Mouse (Mus musculus) embryonic facial prominence, embryonic 10.5 days (tissue): ENCODE data around the gene Rgl2. TPM values are rescaled to one million over a fixed set of nuclear protein-coding genes. Genes with fewer than 3 reads are reported as not detected.
A peak's percentile ranks its signal among the peaks of the same experiment; 100 is the strongest.

Experiments used
- DNase-seq: peaks from one replicate; pipeline ENCODE4 v3.0.0-alpha.2; 2017; ENCODE audit warnings: low spot score
- H3K27ac ChIP-seq: fragments of 300-500 bp; sonication (generic); replicated peaks from 2 replicates; pipeline ENCODE4 v1.5.1; 2016; ENCODE audit warnings: mild to moderate bottlenecking
- H3K27me3 ChIP-seq: fragments of 300-500 bp; sonication (generic); replicated peaks from 2 replicates; pipeline ENCODE4 v1.6.1; 2016; ENCODE audit warnings: low read depth, mild to moderate bottlenecking; ENCODE audit not compliant: poor library complexity, severe bottlenecking
- H3K36me3 ChIP-seq: fragments of 300-500 bp; sonication (generic); replicated peaks from 2 replicates; pipeline ENCODE4 v1.6.1; 2016; ENCODE audit warnings: mild to moderate bottlenecking, moderate library complexity
- H3K4me1 ChIP-seq: fragments of 300-500 bp; sonication (generic); 2 replicates; pipeline ENCODE4 v1.6.1; 2016
- H3K4me3 ChIP-seq: fragments of 300-500 bp; sonication (generic); 2 replicates; pipeline ENCODE4 v1.5.1; 2016; ENCODE audit warnings: mild to moderate bottlenecking, moderate library complexity
- H3K9me3 ChIP-seq: fragments of 300-500 bp; sonication (generic); 2 replicates; pipeline ENCODE4 v1.6.1; 2016; ENCODE audit warnings: mild to moderate bottlenecking
- WGBS: fragments of 180-500 bp; shearing (Covaris S2); methylation state at CpG from one replicate; pipeline ENCODE4 v1.1.7; 2016; 5-methylcytosine and 5-hydroxymethylcytosine counted together
- polyA plus RNA-seq: library from polyadenylated mRNA; unstranded; fragments of >200 nt; fragmentation: Nextera tagmentation; extraction: Ambion mirVana; gene quantifications from 2 replicates; pipeline ENCODE4 v1.2.1, GENCODE M21; 2016

Rgl2 gene
- polyA plus RNA-seq, 1 experiment from 2014 or later = 41.0 TPM

GRCm38 (mm10) chr17:33918293-33919203, 10.8 kb upstream of the Rgl2 start:
- no peak overlapping the region for H3K27ac ChIP-seq

GRCm38 (mm10) chr17:33919351-33920281, 9.7 kb upstream of the Rgl2 start:
- H3K36me3 ChIP-seq = peaks cover 26% of the 10 kb centered on the region
- H3K9me3 ChIP-seq = no peaks in the 10 kb centered on the region
- H3K27ac ChIP-seq = peak overlapping the region; percentile 65
- peaks cover 10% of the 10 kb centered on the region; the same call in 1 of the 2 replicates for H3K27me3 ChIP-seq
- H3K4me1 ChIP-seq = peaks cover 59% of the 10 kb centered on the region
- peak overlapping the region; percentile 73 for H3K4me3 ChIP-seq
- DNase-seq = peak; percentile 57
- under 1% methylated on average over 52 of the region's 52 CpGs for WGBS

More at GRCm38 (mm10) chr17:33918293-33919203, 10.8 kb upstream of the Rgl2 start:
- no peaks in the 10 kb centered on the region for H3K9me3 ChIP-seq
- 62% methylated on average over 37 of the region's 37 CpGs for WGBS
- H3K36me3 ChIP-seq = peaks cover 36% of the 10 kb centered on the region
- peak; percentile 9 for DNase-seq
- peaks cover 10% of the 10 kb centered on the region; the same call in 1 of the 2 replicates for H3K27me3 ChIP-seq
- peak overlapping the region; percentile 73 for H3K4me3 ChIP-seq
- peaks cover 70% of the 10 kb centered on the region for H3K4me1 ChIP-seq

DNA sequence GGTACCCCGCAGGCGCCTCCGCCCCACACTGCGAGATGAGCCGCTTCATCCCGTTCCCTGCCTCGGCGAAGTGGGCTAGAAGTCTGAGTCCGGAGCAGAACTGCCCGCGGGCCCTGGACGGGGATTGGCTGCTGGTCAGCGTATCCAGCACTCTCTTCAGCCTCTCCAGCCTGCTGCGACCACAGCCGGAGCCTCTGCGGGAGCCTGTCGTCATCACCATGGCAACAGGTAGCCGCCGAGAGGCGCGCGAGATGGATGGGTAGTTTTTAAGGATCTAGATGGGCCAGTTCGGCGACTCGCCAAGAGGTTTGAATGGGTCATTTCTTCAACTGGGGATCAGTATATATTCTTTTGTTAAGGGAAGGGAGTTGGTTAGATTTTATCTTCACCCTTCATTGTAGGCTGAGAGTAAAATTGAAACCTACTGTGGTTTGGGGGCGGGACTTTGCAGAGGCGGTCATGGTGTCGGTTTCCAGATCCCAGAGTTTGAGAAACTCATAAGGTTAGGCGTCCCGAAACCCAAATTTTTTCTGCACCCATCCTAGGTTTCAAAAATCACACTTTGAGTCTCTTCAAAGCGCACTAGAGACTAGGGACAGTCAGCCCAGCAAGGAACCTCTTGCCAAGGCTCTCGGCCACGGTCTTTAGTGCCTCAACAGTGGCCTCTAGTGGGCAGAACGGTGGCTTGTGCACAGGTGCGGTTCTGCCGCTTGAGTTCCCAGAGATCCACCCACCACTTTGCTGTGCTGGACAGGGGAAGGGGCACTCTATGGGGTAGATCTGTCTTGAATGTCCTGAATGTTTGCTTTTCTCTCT, 8.9 kb upstream of the Rgl2 start:
- peak overlapping the region; percentile 65 for H3K27ac ChIP-seq
- WGBS = under 1% methylated on average over 36 of the region's 36 CpGs
- no peaks in the 10 kb centered on the region for H3K9me3 ChIP-seq
- peak; percentile 90 for DNase-seq
- H3K27me3 ChIP-seq = peaks cover 10% of the 10 kb centered on the region; the same call in 1 of the 2 replicates
- H3K4me3 ChIP-seq = peak overlapping the region; percentile 73
- peaks cover 27% of the 10 kb centered on the region for H3K36me3 ChIP-seq
- peaks cover 50% of the 10 kb centered on the region for H3K4me1 ChIP-seq

DNA sequence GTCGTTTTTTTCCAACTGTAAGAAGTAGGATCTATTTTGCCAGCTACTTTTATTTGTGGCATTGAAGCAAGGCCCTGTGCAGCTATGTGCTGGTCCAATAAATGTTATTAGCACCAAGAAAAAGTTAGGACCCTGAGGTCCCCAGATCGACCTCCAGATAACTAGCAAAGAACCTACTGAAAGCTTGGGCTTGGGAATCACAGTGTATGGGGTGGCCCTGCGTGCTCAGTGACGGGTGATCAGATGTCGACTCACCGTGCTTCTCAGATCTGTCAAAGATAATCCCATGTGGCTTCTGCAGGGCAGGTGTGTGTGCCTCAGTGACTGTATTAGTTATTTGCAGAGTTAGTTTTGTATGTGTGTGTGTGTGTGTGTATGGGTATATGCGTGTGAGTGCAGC, 8.0 kb upstream of the Rgl2 start:
- H3K27ac ChIP-seq = no peak overlapping the region
- H3K4me1 ChIP-seq = peaks cover 49% of the 10 kb centered on the region
- DNase-seq = no peak
- no peaks in the 10 kb centered on the region for H3K9me3 ChIP-seq
- H3K36me3 ChIP-seq = peaks cover 36% of the 10 kb centered on the region
- peak overlapping the region; percentile 73; the same call in 1 of the 2 replicates for H3K4me3 ChIP-seq
- H3K27me3 ChIP-seq = peaks cover 10% of the 10 kb centered on the region; the same call in 1 of the 2 replicates
- WGBS = 89% methylated on average over 7 of the region's 7 CpGs

DNA sequence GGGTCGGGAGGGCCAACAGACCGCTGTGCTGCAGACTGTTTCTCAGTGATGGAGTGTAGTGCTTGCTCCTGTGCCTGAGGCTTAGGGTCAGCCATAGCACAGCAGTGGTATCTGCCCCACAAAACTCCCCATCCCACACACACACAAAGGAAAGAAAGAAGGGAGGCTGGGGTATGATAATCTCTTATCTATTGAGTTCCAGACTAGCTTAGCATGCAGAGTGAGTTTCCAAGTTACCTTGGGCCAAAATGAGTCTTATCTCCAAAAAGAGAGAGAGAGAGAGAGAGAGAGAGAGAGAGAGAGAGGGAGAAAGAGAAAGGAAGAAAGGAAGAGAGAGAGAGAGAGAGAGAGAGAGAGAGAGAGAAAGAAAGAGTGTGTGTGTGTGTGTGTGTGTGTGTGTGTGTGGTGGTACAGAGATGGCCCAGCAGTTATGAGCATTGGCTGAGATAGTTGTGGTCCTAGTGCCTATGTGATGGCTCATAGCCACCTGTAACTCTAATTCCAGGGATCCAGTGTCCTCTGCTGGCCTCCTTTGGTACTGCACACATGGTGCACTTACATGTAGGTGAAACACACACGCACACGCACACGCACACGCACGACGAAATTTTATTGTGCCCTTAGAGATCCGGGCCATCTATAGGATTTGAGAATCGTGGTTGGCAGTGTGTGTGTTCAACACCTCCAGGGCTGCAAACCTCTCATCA, 4.6 kb upstream of the Rgl2 start:
- 0 out of 2 replicates have a peak overlapping the region, but pooled peaks have one; percentile 28 for H3K4me3 ChIP-seq
- no peak for DNase-seq
- no peaks in the 10 kb centered on the region for H3K27me3 ChIP-seq
- peaks cover 25% of the 10 kb centered on the region for H3K36me3 ChIP-seq
- H3K9me3 ChIP-seq = no peaks in the 10 kb centered on the region
- 86% methylated on average over 10 of the region's 10 CpGs for WGBS
- no peak overlapping the region for H3K27ac ChIP-seq
- H3K4me1 ChIP-seq = peaks cover 31% of the 10 kb centered on the region

- Histone ChIP-seq H3K9me3 (no peaks in the 10 kb centered on the region), H3K27me3 (no peaks in the 10 kb centered on the region), H3K36me3 (peaks cover 25% of the 10 kb centered on the region), H3K4me3 (peak overlapping the region; percentile 19; the same call in 1 of the 2 replicates), H3K27ac (no peak overlapping the region), H3K4me1 (peaks cover 31% of the 10 kb centered on the region)
- 80% methylated on average over 21 of the region's 21 CpGs for WGBS
- DNase-seq = no peak
Measured at GRCm38 (mm10) chr17:33925406-33926116, 3.8 kb upstream of the Rgl2 start.

- 75% methylated on average over 17 of the region's 17 CpGs for WGBS
- 0 out of 2 replicates have a peak overlapping the region, but pooled peaks have one; percentile 18 for H3K4me3 ChIP-seq
- peak; percentile 45 for DNase-seq
Measured at GRCm38 (mm10) chr17:33926207-33926932, 3.0 kb upstream of the Rgl2 start.

GRCm38 (mm10) chr17:33928251-33928947, 944 bp upstream of the Rgl2 start:
- DNase-seq = no peak
- H3K9me3 ChIP-seq = no peaks in the 10 kb centered on the region
- peak overlapping the region; percentile 90; the same call in 1 of the 2 replicates for H3K27ac ChIP-seq
- WGBS = 65% methylated on average over 21 of the region's 21 CpGs
- H3K4me1 ChIP-seq = peaks cover 49% of the 10 kb centered on the region
- H3K4me3 ChIP-seq = peak overlapping the region; percentile 91
- H3K27me3 ChIP-seq = peaks cover 3% of the 10 kb centered on the region; the same call in 1 of the 2 replicates
- H3K36me3 ChIP-seq = peaks cover 41% of the 10 kb centered on the region

More at GRCm38 (mm10) chr17:33926207-33926932, 3.0 kb upstream of the Rgl2 start:
- H3K36me3 ChIP-seq = peaks cover 25% of the 10 kb centered on the region
- no peak overlapping the region for H3K27ac ChIP-seq
- no peaks in the 10 kb centered on the region for H3K9me3 ChIP-seq
- peaks cover 32% of the 10 kb centered on the region for H3K4me1 ChIP-seq
- peaks cover 1% of the 10 kb centered on the region; the same call in 1 of the 2 replicates for H3K27me3 ChIP-seq

- Histone ChIP-seq H3K36me3 (peaks cover 54% of the 10 kb centered on the region), H3K9me3 (no peaks in the 10 kb centered on the region), H3K27me3 (peaks cover 3% of the 10 kb centered on the region; the same call in 1 of the 2 replicates), H3K27ac (peak overlapping the region; percentile 90), H3K4me3 (peak overlapping the region; percentile 91), H3K4me1 (peaks cover 52% of the 10 kb centered on the region)
- DNase-seq = peak; percentile 60
- under 1% methylated on average over 45 of the region's 45 CpGs for WGBS
Measured at GRCm38 (mm10) chr17:33930280-33931158, 1.2 kb downstream of the Rgl2 start.
